Mouse (Mus musculus) adrenal gland, adult (tissue): ENCODE measurements around the gene Slc22a14.

Experiments
- DNase-seq, 2 experiments: peaks; one replicate each; pipeline ENCODE4 v3.0.0; 2022 to 2023; ENCODE audit warnings: low spot score in 1 of 2; ENCODE audit not compliant: inconsistent age in 2 of 2

Slc22a14 gene

GRCm38 (mm10) chr9:119146098-119146770 is 219.1 kb downstream of the Slc22a14 start:
- DNase-seq: no peak

GRCm38 (mm10) chr9:119145638-119146037 is 219.7 kb downstream of the Slc22a14 start:
- no peak for DNase-seq

GRCm38 (mm10) chr9:119145137-119145536 is 220.2 kb downstream of the Slc22a14 start:
- no peak for DNase-seq

GRCm38 (mm10) chr9:119144696-119145095 is 220.7 kb downstream of the Slc22a14 start:
- DNase-seq: no peak

- no peak for DNase-seq
These were observed 222.0 kb downstream of the Slc22a14 start for GRCm38 (mm10) chr9:119143372-119143771.

- DNase-seq: peak; percentile 34 to 68
These were observed 223.3 kb downstream of the Slc22a14 start for GRCm38 (mm10) chr9:119142066-119142465.

GRCm38 (mm10) chr9:119138836-119139235 is 226.5 kb downstream of the Slc22a14 start:
- no peak for DNase-seq

- no peak for DNase-seq
These were observed 234.7 kb downstream of the Slc22a14 start for GRCm38 (mm10) chr9:119130692-119131091.

- no peak for DNase-seq
These were observed 236.7 kb downstream of the Slc22a14 start for GRCm38 (mm10) chr9:119128436-119129181.

GRCm38 (mm10) chr9:119122596-119123369 is 242.6 kb downstream of the Slc22a14 start:
- no peak for DNase-seq

GRCm38 (mm10) chr9:119120168-119120560 is 245.2 kb downstream of the Slc22a14 start:
- no peak for DNase-seq
